Mouse (Mus musculus): ENCODE measurements around the gene Gpr146. TPM values are rescaled to one million over a fixed set of nuclear protein-coding genes. Genes with fewer than 3 reads are reported as not detected.

Gene Gpr146
- polyA plus RNA-seq, 1 experiment from 2014 or later: 22.7 TPM

DNA sequence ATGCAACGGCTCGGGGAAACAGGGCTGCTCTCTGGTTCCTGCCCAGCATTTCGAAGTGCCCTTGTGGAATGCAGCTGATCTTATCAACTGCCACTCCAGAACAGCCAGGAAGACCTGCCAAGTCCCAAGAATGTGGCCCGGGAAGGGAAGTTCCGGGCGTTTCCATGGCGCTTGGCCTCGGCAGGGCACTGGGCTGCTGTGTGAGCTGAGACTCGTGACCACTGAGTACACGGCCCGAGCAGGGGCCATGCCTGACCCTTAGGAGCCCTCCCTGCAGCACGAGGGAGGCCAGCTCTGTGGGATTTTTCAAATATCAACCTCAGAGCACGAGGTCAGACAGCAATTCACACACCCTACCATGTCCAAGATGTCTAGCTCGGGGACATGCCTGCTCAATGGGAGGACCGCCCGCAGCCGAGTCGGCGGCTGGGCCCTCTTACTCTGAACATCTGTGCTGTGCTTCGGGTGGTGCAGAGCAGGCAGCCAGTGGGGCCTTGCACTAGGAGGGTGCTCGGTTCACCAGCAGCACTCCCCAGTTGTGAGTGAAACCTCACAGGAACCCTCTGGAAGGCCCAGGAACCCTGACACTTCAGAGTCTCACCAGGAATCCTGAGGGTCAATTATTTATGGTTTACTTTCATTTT, 1.6 kb downstream of the Gpr146 start:
- ATAC-seq (peak; percentile 76), DNase-seq (ENCODE audit: low spot score) (peak; percentile 97)
- 7% methylated on average over 21 of the region's 21 CpGs for WGBS
- H3K27me3 ChIP-seq (replicated peaks; ENCODE audit: insufficient read depth, low read length): no peaks in the 10 kb centered on the region
- no peak overlapping the region for H3K4me3 ChIP-seq (ENCODE audit: low read depth, low read length)
- no peaks in the 10 kb centered on the region for H3K9me3 ChIP-seq (ENCODE audit: low read length)
- peaks cover 44% of the 10 kb centered on the region for H3K4me1 ChIP-seq (ENCODE audit: insufficient read depth, low read depth, low read length)
- no peak overlapping the region for H3K9ac ChIP-seq (replicated peaks; ENCODE audit: low read depth)
- no peaks in the 10 kb centered on the region for H3K36me3 ChIP-seq (ENCODE audit: insufficient read depth, low read length)
- TF ChIP-seq CTCF (IDR thresholded peaks at IDR 0.05) (no peak), EP300 (IDR thresholded peaks at IDR 0.05) (peak; percentile 89)
- H3K4me2 ChIP-seq (replicated peaks; ENCODE audit: low read depth, low read length): peak overlapping the region; percentile 83
- H3K27ac ChIP-seq (ENCODE audit: low read length): peak overlapping the region; percentile 97

GRCm38 (mm10) chr5:139379771-139380384, 2.4 kb downstream of the Gpr146 start:
- H3K4me1 ChIP-seq (ENCODE audit: insufficient read depth, low read depth, low read length): peaks cover 48% of the 10 kb centered on the region
- no peaks in the 10 kb centered on the region for H3K27me3 ChIP-seq (replicated peaks; ENCODE audit: insufficient read depth, low read length)
- no peaks in the 10 kb centered on the region for H3K9me3 ChIP-seq (ENCODE audit: low read length)
- peak overlapping the region; percentile 83 for H3K4me2 ChIP-seq (replicated peaks; ENCODE audit: low read depth, low read length)
- no peak for TF ChIP-seq CTCF (IDR thresholded peaks at IDR 0.05)
- no peak for TF ChIP-seq EP300 (IDR thresholded peaks at IDR 0.05)
- H3K27ac ChIP-seq (ENCODE audit: low read length): peak overlapping the region; percentile 97
- H3K9ac ChIP-seq (replicated peaks; ENCODE audit: low read depth): peak overlapping the region; percentile 77
- no peak for ATAC-seq
- H3K4me3 ChIP-seq (ENCODE audit: low read depth, low read length): peak overlapping the region; percentile 73
- WGBS: 13% methylated on average over 8 of the region's 8 CpGs
- H3K36me3 ChIP-seq (ENCODE audit: insufficient read depth, low read length): no peaks in the 10 kb centered on the region
- DNase-seq (ENCODE audit: low spot score): no peak

DNA sequence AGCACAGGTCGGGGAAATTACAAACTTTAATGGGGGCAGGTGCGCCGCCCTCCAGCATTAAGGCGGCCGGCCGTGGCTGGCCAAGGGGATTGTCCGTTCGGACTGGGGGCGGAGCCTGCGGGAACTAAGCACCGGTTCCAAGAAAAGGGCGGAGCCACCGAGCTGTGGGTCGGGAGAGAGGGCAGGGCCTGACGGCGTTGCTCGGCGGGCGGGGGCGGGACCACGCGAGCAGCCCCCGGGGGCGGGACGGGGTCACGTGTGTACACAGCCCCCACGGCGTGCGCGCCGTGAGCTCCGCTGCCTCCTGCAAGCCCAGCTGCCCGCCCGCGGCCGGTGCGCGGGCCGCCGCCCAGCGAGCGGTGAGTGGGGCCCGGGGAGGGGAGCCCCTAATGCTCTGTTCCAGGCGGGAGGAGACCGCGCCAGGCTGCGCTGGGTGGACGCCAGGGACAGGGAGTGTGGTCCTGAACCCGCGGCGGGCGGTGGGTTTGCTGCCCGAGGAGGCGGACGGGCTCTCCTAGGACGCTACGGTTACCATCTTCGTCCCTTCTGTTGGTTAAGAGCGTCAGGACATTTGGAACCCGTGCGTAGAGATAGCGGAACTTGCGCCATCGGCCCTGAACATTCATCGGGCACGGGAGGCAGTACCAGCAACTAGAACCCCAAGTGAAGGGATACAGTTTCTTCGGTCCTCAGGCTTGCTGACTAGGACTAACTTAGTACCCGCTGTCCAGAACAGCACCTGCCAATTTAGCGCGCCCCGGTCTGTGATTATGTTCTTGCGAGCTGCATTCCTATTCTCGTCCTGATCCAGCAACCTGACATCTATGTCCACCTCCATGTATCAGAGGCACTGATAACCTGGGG, 3.1 kb downstream of the Gpr146 start:
- no peaks in the 10 kb centered on the region for H3K36me3 ChIP-seq (ENCODE audit: insufficient read depth, low read length)
- no peaks in the 10 kb centered on the region for H3K9me3 ChIP-seq (ENCODE audit: low read length)
- peaks cover 53% of the 10 kb centered on the region for H3K4me1 ChIP-seq (ENCODE audit: insufficient read depth, low read depth, low read length)
- WGBS: under 1% methylated on average over 61 of the region's 73 CpGs
- H3K4me3 ChIP-seq (ENCODE audit: low read depth, low read length): peak overlapping the region; percentile 73
- peak overlapping the region; percentile 83 for H3K4me2 ChIP-seq (replicated peaks; ENCODE audit: low read depth, low read length)
- ATAC-seq (peak; percentile 77), DNase-seq (ENCODE audit: low spot score) (peak; percentile 99)
- TF ChIP-seq CTCF (IDR thresholded peaks at IDR 0.05) (0 out of 2 replicates have a peak, but pooled peaks have one; percentile 2), EP300 (IDR thresholded peaks at IDR 0.05) (peak; percentile 71)
- H3K27ac ChIP-seq (ENCODE audit: low read length): peak overlapping the region; percentile 97
- H3K9ac ChIP-seq (replicated peaks; ENCODE audit: low read depth): peak overlapping the region; percentile 77
- H3K27me3 ChIP-seq (replicated peaks; ENCODE audit: insufficient read depth, low read length): no peaks in the 10 kb centered on the region

DNA sequence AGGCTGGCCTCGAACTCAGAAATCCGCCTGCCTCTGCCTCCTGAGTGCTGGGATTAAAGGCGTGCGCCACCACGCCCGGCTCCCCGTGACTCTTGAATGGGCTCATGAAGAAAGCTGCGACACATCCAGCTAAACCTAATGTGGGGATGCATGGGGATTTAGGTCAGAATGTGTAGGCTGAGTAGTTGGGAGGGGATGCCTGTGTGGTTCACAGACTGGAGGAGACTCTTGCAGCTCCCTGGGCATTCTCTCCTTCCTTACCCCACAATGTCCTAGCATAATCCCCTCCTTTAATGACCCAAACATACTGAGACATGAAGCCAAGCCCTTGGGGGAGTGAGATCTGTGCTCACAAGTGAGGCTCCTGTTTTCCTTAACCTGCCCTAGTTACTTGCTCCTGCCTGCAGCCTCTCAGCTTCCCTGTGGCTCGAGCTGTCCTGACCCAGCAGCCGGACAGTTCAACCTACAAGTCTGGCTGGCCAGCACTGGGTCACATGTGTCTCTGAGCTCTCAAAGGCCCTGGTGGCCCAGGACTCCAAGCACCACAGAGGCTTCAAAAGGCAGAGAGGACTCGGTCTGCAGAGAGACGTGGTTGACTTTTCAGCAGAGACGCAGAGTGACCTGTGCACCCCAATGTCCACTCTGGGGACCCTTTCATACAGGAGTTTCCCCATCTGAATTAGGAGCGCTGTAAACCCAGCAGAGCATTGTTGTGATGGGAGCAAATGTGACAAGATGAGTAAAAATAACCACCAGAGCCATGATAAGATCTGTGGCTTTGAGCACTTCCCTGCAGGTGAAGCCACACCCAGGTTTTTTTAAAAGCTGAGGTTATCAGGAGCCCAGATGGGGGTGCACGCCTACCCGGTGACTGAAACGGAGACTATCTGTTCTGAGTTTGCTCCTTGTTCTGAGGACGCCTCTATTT, 4.4 kb downstream of the Gpr146 start:
- Histone ChIP-seq H3K4me1 (ENCODE audit: insufficient read depth, low read depth, low read length) (peaks cover 51% of the 10 kb centered on the region), H3K36me3 (ENCODE audit: insufficient read depth, low read length) (no peaks in the 10 kb centered on the region), H3K27ac (ENCODE audit: low read length) (peak overlapping the region; percentile 90), H3K9me3 (ENCODE audit: low read length) (no peaks in the 10 kb centered on the region), H3K9ac (replicated peaks; ENCODE audit: low read depth) (0 out of 2 replicates have a peak overlapping the region, but pooled peaks have one; percentile 8), H3K4me2 (replicated peaks; ENCODE audit: low read depth, low read length) (peak overlapping the region; percentile 83), H3K27me3 (replicated peaks; ENCODE audit: insufficient read depth, low read length) (no peaks in the 10 kb centered on the region), H3K4me3 (ENCODE audit: low read depth, low read length) (peak overlapping the region; percentile 73)
- WGBS: 62% methylated on average over 18 of the region's 18 CpGs
- ATAC-seq (no peak), DNase-seq (ENCODE audit: low spot score) (peak; percentile 46)
- TF ChIP-seq EP300 (IDR thresholded peaks at IDR 0.05): no peak
- no peak for TF ChIP-seq CTCF (IDR thresholded peaks at IDR 0.05)

DNA sequence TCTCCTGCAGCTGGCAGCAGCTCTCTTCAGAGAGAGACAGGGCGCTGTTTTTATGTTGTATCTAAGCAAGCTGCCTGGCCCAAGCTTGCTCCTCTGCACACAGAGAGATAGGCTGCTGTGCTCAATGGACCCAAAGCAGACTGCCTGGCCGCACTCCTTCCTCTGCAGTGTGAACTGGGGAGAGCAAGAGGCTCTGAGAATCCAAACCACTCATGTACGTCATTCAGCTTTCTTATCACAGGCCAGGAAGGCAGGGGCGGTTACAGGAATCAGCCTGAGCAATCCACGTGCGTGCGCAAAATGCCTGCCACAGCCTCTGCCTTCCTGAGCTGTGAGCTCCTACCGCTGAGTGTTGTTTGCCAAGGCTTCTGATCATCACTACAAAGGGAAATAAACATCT, 5.3 kb downstream of the Gpr146 start:
- Histone ChIP-seq H3K9ac (replicated peaks; ENCODE audit: low read depth) (peak overlapping the region; percentile 3; the same call in 1 of the 2 replicates), H3K4me3 (ENCODE audit: low read depth, low read length) (no peak overlapping the region), H3K4me2 (replicated peaks; ENCODE audit: low read depth, low read length) (peak overlapping the region; percentile 83), H3K9me3 (ENCODE audit: low read length) (no peaks in the 10 kb centered on the region), H3K36me3 (ENCODE audit: insufficient read depth, low read length) (no peaks in the 10 kb centered on the region), H3K4me1 (ENCODE audit: insufficient read depth, low read depth, low read length) (peaks cover 45% of the 10 kb centered on the region), H3K27ac (ENCODE audit: low read length) (peak overlapping the region; percentile 90), H3K27me3 (replicated peaks; ENCODE audit: insufficient read depth, low read length) (no peaks in the 10 kb centered on the region)
- ATAC-seq (peak; percentile 48), DNase-seq (ENCODE audit: low spot score) (peak; percentile 94)
- TF ChIP-seq EP300 (IDR thresholded peaks at IDR 0.05): peak; percentile 94
- no peak for TF ChIP-seq CTCF (IDR thresholded peaks at IDR 0.05)
- 23% methylated on average over 8 of the region's 8 CpGs for WGBS

Measured in lung, postnatal 0 days (tissue).